Mouse (Mus musculus) forebrain, embryonic 11.5 days (tissue): ENCODE data around the gene Gm12258. TPM values are rescaled to one million over a fixed set of nuclear protein-coding genes. Genes with fewer than 3 reads are reported as not detected.
"Not testable (repeated sequence)": the region's sequence is repeated elsewhere in the genome, so short reads cannot be mapped to it uniquely, and the experiment has no call there.

ENCODE experiments used
- ATAC-seq: fragments of 200-750 bp; cut with Nextera tagmentation; replicated peaks from 2 replicates; pipeline ENCODE4 v1.8.0; 2017; ENCODE audit warnings: moderate TSS enrichment; ENCODE audit not compliant: low FRiP score
- DNase-seq: peaks from one replicate; pipeline ENCODE4 v3.0.0-alpha.2; 2017; ENCODE audit warnings: low spot score
- H3K27ac ChIP-seq: fragments of 300-500 bp; sonication (generic); 2 replicates; pipeline ENCODE4 v1.5.1; 2014; ENCODE audit warnings: low read depth, low read length
- H3K27me3 ChIP-seq: fragments of 300-500 bp; sonication (generic); 2 replicates; pipeline ENCODE4 v1.6.1; 2014; ENCODE audit warnings: mild to moderate bottlenecking, low read length, mixed read lengths; ENCODE audit not compliant: control insufficient read depth, insufficient read depth
- H3K36me3 ChIP-seq: fragments of 300-500 bp; sonication (generic); 2 replicates; pipeline ENCODE4 v1.6.1; 2014; ENCODE audit warnings: mild to moderate bottlenecking, low read length, moderate library complexity, mixed read lengths; ENCODE audit not compliant: control insufficient read depth, insufficient read depth
- H3K4me1 ChIP-seq: fragments of 300-500 bp; sonication (generic); replicated peaks from 2 replicates; pipeline ENCODE4 v1.6.1; 2014; ENCODE audit warnings: low read length, mixed read lengths; ENCODE audit not compliant: control insufficient read depth, insufficient read depth
- H3K4me2 ChIP-seq: fragments of 300-500 bp; sonication (generic); 2 replicates; pipeline ENCODE4 v1.6.1; 2014; ENCODE audit warnings: low read depth, mild to moderate bottlenecking, low read length, moderate library complexity, mixed read lengths; ENCODE audit not compliant: severe bottlenecking
- H3K4me3 ChIP-seq: fragments of 300-500 bp; sonication (generic); 2 replicates; pipeline ENCODE4 v1.5.1; 2014; ENCODE audit warnings: low read depth, low read length
- H3K9ac ChIP-seq: fragments of 300-500 bp; sonication (generic); 2 replicates; pipeline ENCODE4 v1.6.1; 2014; ENCODE audit warnings: low read length
- H3K9me3 ChIP-seq: fragments of 300-500 bp; sonication (generic); 2 replicates; pipeline ENCODE4 v1.6.1; 2016; ENCODE audit warnings: low read length, mixed read lengths; ENCODE audit not compliant: control insufficient read depth
- WGBS: fragments of 180-500 bp; shearing (Covaris S2); extraction: QIAGEN DNeasy Blood & Tissue Kit; methylation state at CpG from one replicate; pipeline ENCODE4 v1.1.7; 2014; 5-methylcytosine and 5-hydroxymethylcytosine counted together
- polyA plus RNA-seq: library from polyadenylated mRNA; unstranded; fragments of >200 nt; fragmentation: Nextera tagmentation; extraction: Ambion mirVana; gene quantifications from 2 replicates; pipeline ENCODE4 v1.2.1, GENCODE M21; 2014

The Gm12258 gene
- polyA plus RNA-seq: 11.9 and 15.2 TPM in 2 replicates

DNA sequence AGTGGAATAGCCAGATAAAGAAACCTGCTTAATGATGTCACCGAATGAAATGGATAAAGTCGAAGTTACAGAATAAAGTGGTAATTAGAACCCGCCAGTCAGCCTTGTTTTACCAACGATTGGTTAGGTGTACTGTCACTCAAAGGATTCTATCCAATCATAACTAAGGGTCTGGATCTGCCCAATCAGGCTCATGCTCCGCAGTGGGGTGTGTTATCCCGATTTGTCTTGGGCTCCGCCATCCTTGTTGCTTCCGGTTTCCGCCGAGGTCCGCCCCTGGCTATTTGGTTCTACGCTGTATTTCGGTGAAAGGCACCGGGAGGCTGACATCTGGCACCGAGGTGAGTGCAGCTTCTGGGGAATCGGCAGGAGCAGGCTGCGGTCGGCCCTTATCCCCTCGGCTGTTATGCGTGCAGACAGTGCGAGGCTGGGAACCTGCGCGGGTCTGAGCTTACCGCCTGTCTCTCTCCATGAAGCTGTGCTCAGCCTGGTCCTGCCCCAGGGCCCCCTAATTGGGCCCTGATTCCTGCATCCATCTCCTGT is at the start of gene Gm12258:
Gene Gm12258 (plus strand): TSS at position 240 of the 543 bp plus-strand sequence.
- H3K27ac ChIP-seq: no peak within 1 kb of the TSS
- peaks cover 4% of the 10 kb centered on the region; the same call in 1 of the 2 replicates for H3K36me3 ChIP-seq
- no peaks in the 10 kb centered on the region for H3K9me3 ChIP-seq
- DNase-seq (peak; percentile 86), ATAC-seq (peak; percentile 100)
- WGBS: under 1% methylated on average over 24 of the region's 24 CpGs
- H3K27me3 ChIP-seq: no peaks in the 10 kb centered on the region
- peak within 1 kb of the TSS; percentile 74 for H3K4me3 ChIP-seq
- H3K4me2 ChIP-seq: peak within 1 kb of the TSS; percentile 79
- peaks cover 3% of the 10 kb centered on the region; the same call in 1 of the 2 replicates for H3K4me1 ChIP-seq
- H3K9ac ChIP-seq: peak within 1 kb of the TSS; percentile 77

DNA sequence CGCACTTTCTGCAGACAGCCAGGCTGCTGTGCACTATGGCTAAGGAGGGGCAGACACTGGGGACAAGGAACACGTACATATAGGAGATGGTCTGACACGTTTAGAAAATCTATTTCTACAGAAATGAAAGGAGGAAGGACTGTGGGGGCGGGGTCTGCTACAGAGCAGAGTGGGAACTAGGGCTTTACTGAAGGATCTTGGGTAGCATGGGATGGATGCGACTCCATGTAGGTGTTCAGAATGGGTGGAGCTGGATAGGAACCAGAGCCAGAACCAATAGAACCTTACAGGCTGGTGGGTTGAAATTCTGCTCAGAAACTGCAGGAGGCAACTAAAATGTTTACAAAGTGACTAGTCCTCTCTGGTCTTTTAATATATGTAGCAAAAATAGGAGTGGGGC is 47.2 kb upstream of the Gm12258 start:
- no peaks in the 10 kb centered on the region for H3K9me3 ChIP-seq
- ATAC-seq: no peak
- no peaks in the 10 kb centered on the region for H3K36me3 ChIP-seq
- no peak overlapping the region for H3K4me2 ChIP-seq
- no peak overlapping the region for H3K4me3 ChIP-seq
- H3K9ac ChIP-seq: no peak overlapping the region
- 79% methylated on average over 5 of the region's 5 CpGs for WGBS
- no peaks in the 10 kb centered on the region for H3K27me3 ChIP-seq
- H3K4me1 ChIP-seq: no peaks in the 10 kb centered on the region
- DNase-seq: no peak
- H3K27ac ChIP-seq: no peak overlapping the region

DNA sequence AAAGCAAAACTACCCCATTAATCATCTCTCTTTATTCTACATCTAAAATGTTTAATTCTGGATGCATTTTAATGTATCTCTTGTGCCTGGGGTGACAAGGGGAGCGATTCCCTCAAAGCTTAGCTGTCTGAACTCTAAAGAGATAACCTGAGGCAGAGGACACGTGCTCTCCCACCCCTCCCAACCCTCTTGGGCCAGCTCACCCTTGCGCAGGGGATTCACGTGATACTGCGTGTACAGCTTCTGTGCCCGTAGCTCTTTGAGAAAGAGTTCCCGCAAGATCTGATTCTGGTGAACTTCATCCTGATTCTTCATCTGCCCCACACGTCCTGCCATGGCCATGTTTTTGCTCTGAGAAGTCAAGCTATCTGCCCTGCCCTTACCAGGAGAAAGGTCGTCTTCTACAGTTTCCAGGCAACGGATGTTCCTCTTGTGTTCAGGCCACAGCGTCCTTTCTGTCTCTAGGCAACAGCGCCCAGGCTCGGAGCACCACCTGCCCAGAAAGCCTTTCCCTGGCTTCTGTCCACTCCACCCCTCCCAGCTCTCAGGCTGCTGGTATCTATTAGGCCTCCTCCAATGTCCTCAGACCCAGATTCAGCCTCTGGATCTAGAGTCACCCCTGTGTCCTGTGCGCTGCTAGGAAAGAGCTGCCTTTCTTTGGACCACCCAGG is 45.3 kb upstream of the Gm12258 start, which contains the start of gene Fam183b:
Gene Fam183b (minus strand): TSS at position 403 of the 671 bp plus-strand sequence.
- Histone ChIP-seq H3K4me1 (no peaks in the 10 kb centered on the region), H3K9me3 (no peaks in the 10 kb centered on the region), H3K9ac (no peak within 1 kb of the TSS), H3K4me2 (no peak within 1 kb of the TSS), H3K27me3 (no peaks in the 10 kb centered on the region), H3K36me3 (no peaks in the 10 kb centered on the region), H3K27ac (no peak within 1 kb of the TSS), H3K4me3 (no peak within 1 kb of the TSS)
- ATAC-seq (peak; percentile 49; the same call in 1 of the 2 replicates), DNase-seq (peak; percentile 58)
- 39% methylated on average over 14 of the region's 14 CpGs for WGBS

DNA sequence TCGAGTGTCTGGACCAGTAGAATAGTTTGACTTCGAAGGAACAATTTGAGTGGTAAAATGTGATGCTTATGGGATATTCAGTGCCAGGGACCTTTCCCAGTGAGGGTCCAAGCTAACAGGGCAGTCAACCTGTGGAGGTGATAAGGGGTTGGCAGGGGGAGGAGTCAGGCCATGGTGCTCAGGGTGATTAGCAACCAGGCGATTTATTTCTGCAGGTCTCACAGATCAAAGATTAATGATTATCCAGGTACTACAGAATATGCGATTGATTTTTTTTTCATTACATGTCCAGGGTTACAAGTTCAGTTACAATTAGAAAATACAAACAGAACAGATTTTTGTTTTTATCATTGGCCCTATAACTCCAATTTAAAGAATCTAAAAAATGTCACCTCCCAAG is 43.1 kb upstream of the Gm12258 start:
- no peaks in the 10 kb centered on the region for H3K4me1 ChIP-seq
- ATAC-seq (no peak), DNase-seq (no peak)
- 82% methylated on average over 4 of the region's 4 CpGs for WGBS
- no peaks in the 10 kb centered on the region for H3K27me3 ChIP-seq
- no peak overlapping the region for H3K4me2 ChIP-seq
- no peak overlapping the region for H3K9ac ChIP-seq
- H3K36me3 ChIP-seq: no peaks in the 10 kb centered on the region
- no peaks in the 10 kb centered on the region for H3K9me3 ChIP-seq
- H3K4me3 ChIP-seq: no peak overlapping the region
- H3K27ac ChIP-seq: no peak overlapping the region

DNA sequence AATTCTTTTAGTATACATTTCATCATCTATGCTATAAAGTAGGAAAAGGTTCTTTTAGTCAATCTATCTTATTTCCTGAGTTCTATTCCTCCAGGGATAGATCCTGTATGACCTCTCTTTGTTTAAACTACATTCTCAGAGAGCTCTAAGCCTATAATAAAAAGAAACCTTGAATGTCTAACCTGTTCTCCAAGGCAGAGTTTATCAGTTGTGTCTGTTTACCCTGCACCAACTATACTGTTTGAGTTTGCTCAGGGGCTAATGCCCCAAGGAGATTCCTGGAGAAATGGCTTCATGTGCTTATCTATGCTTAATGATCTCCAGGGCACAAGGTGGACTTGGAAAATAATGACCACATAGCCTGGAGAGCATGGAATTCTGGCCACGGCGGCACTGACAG is 42.6 kb upstream of the Gm12258 start:
- ATAC-seq (no peak), DNase-seq (no peak)
- Histone ChIP-seq H3K9me3 (no peaks in the 10 kb centered on the region), H3K4me3 (no peak overlapping the region), H3K27ac (no peak overlapping the region), H3K9ac (no peak overlapping the region), H3K4me2 (no peak overlapping the region), H3K4me1 (no peaks in the 10 kb centered on the region), H3K27me3 (no peaks in the 10 kb centered on the region), H3K36me3 (no peaks in the 10 kb centered on the region)
- WGBS: 85% methylated on average over 2 of the region's 2 CpGs

DNA sequence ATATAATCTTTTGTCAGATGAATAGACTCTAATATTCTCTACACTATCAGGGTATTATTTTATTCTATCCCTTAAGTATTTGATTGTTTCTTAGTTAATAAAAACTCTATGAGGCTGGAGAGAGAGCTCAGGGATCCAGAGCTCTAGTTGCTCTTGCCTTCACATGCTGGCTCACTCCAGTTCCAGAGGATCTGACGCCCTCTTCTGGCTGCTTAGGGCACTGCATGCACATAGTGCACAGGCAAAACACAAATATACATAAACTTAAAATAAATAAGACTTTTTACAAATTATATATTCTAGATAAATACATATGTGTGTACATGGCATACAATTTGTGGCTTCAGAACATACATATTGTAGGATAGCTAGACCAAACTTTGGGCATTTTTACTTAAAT is 35.0 kb upstream of the Gm12258 start:
- Histone ChIP-seq H3K9me3 (no peaks in the 10 kb centered on the region), H3K4me2 (no peak overlapping the region), H3K27ac (no peak overlapping the region), H3K4me1 (no peaks in the 10 kb centered on the region), H3K27me3 (no peaks in the 10 kb centered on the region), H3K9ac (no peak overlapping the region), H3K36me3 (no peaks in the 10 kb centered on the region), H3K4me3 (no peak overlapping the region)
- DNase-seq (no peak), ATAC-seq (no peak)
- WGBS: 6% methylated on average over 1 of the region's 1 CpGs

DNA sequence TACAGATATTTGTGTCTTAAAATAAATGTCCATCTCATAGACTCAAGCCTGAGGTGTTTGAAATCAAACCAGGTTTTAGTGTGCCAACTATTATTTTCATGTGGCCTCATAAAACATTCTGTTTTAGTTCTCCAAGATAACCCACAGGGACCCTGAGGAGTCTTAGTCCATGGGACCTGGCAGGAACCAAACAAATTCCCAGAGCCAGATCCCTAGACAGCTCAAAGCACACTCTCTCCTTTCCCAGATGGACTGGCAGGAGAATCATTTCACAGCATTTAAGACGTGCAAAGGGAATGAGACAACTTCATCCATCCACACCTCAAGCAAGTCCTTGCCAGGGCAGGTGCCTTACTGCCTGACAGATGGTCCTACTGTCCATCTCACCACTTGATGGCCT is 32.3 kb upstream of the Gm12258 start, which contains the start of gene Olfr313:
Gene Olfr313 (plus strand): TSS at position 301 of the 400 bp plus-strand sequence.
- not testable (repeated sequence) for ATAC-seq, H3K27me3 ChIP-seq, H3K4me3 ChIP-seq, H3K9ac ChIP-seq, H3K4me1 ChIP-seq, H3K9me3 ChIP-seq, H3K4me2 ChIP-seq, H3K36me3 ChIP-seq, DNase-seq, H3K27ac ChIP-seq
- 77% methylated on average over 1 of the region's 1 CpGs for WGBS

DNA sequence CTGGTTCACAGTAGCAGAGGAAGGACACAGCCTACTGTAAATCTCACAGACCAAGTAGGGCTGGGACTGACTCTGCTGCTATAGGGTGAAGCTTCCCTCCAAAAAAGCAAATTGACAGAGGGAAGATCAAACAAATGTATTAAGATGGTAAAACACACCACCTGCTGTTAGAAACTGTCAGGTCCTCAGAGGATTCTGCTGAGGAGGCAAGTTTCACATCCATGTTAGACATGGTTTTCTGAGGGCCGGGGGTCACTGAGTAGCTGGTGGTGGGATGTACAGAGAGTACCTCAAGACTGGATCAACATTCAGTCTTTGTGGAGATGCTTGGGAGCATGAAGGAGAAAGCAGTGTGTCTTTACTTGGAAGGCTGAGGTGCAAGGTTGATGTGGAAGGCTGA is 31.3 kb upstream of the Gm12258 start:
- Histone ChIP-seq H3K27me3 (no peaks in the 10 kb centered on the region), H3K9ac (no peak overlapping the region), H3K9me3 (no peaks in the 10 kb centered on the region), H3K27ac (no peak overlapping the region), H3K4me2 (no peak overlapping the region), H3K36me3 (no peaks in the 10 kb centered on the region), H3K4me1 (no peaks in the 10 kb centered on the region), H3K4me3 (no peak overlapping the region)
- 84% methylated on average over 1 of the region's 1 CpGs for WGBS
- ATAC-seq: no peak
- DNase-seq: no peak

DNA sequence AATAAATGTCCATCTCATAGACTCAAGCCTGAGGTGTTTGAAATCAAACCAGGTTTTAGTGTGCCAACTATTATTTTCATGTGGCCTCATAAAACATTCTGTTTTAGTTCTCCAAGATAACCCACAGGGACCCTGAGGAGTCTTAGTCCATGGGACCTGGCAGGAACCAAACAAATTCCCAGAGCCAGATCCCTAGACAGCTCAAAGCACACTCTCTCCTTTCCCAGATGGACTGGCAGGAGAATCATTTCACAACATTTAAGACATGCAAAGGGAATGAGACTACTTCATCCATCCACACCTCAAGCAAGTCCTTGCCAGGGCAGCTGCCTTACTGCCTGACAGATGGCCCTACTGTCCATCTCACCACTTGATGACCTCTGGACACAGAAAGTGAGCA is 18.0 kb upstream of the Gm12258 start, which contains the start of gene Olfr312:
Gene Olfr312 (plus strand): TSS at position 301 of the 400 bp plus-strand sequence.
- not testable (repeated sequence) for H3K27ac ChIP-seq, H3K36me3 ChIP-seq, ATAC-seq, H3K4me1 ChIP-seq, H3K4me2 ChIP-seq, H3K9me3 ChIP-seq, H3K9ac ChIP-seq, DNase-seq, H3K4me3 ChIP-seq, H3K27me3 ChIP-seq
